Mouse (Mus musculus): ENCODE data around the gene Add2. TPM values are rescaled to one million over a fixed set of nuclear protein-coding genes. Genes with fewer than 3 reads are reported as not detected.
A peak's percentile ranks its signal among the peaks of the same experiment; 100 is the strongest.

The Add2 gene
- total RNA-seq, 2 experiments from 2014 or later, result 0.68 to 1.0 TPM

- intact Hi-C loops (cut with DNase I), result no loop called here
- no peak for DNase-seq
Measured at GRCm38 (mm10) chr6:86076525-86076924, 48.0 kb downstream of the Add2 start.

DNA sequence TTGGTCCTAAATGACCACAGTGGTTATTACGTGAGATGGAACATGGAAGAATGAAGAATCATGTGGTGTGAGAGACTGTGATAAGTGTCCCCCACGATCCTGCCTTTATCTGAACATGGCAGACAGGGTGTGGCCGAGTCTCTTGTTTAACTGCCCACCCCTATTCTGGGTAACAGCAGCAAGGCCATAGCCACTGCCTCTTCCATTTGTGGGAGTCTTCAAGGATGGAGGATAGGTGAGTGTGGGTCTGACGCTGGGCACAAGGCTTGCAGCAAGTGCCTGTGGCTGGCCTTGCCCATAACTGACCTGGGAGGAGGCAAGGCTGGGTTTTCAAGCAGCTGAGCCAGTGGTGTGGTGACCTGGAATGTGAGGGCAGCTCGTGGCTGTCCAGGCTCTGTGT lies 49.4 kb downstream of the Add2 start:
- intact Hi-C loops (cut with DNase I), result no loop called here
- no peak for DNase-seq

DNA sequence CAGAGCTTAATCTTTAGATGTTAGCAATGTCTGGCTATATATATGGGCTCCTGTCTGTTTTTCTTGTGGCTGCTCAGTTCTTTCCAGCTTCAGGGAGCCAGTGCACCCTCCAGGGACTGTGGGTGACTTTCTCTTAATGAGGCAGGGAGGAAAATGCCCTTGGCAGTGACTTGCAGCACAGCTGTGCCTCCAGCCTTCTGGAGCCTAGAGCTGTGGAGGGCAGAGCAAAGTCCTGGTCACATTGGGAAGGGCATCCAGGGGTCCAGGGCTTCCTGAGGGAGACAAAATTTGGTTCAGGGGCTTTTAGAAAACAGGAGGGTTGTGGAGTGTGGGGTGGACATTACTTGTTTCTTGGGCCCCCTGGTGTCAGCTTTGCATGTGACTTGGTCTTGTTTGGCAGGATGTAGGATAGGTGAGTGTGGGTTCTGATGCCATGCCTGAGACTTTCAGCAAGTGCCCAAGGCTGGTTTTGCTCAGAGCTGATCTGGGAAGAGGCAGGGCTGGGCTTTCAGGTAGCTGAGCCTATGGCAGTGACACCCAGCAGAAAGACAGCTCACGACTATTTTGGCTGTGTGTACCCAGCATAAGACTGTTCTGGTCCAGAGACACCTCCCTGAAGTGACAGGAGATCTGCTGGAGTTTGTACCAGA lies 50.0 kb downstream of the Add2 start:
- intact Hi-C loops (cut with DNase I), result no loop called here
- DNase-seq, result no peak

DNA sequence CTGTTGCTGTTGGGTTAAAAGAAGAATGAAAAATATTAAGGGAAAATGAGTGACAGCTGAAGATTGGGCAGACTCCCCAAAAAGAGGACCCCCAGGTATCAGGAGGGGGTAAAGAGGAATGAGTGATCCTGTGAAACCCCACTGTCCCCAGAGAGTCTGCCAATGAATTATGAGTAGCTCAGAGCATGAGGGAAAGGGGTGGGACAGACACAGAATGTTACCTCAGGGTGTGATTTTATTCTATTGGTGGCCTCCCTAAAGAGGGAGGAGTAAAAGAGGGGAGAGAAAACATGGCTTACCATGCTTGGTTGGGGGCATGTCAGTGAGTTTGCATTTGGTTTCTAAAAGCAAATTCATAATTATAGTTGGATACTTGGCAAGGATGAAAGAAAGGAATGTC lies 50.8 kb downstream of the Add2 start:
- DNase-seq, result no peak
- intact Hi-C loops (cut with DNase I), result no loop called here

GRCm38 (mm10) chr6:86085518-86085917 lies 57.0 kb downstream of the Add2 start:
- intact Hi-C loops (cut with DNase I), result loop anchor here (2.0 kb wide), 1 partner anchor 65 kb away; no protein-coding TSS in a partner anchor
- DNase-seq, result peak; percentile 35 to 62

- intact Hi-C loops (cut with DNase I), result no loop called here
- DNase-seq, result peak; percentile 46 to 55
Measured at GRCm38 (mm10) chr6:86086851-86087571, 58.5 kb downstream of the Add2 start.

GRCm38 (mm10) chr6:86087813-86088212 lies 59.3 kb downstream of the Add2 start:
- intact Hi-C loops (cut with DNase I), result no loop called here
- no peak for DNase-seq

GRCm38 (mm10) chr6:86094202-86094838 lies 65.8 kb downstream of the Add2 start:
- intact Hi-C loops (cut with DNase I), result no loop called here
- no peak for DNase-seq

DNA sequence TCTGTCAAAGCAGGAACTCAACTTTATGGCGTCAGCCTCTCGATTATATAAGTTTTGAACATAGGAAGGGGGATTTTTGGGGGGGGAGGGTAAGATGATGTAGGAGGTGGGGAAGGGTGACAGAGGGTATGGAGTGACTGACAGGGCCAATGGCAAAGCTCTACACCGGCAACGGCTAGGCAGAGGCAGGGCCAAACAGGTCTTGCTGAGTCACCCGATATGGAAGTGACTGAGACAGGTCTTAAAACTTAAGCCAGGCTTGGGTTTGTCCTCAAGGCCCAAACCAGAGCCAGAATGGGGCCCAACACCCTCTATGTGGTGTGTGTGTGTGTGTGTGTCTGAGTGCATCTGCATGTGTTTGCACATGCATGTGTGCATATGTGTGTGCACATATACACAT lies 67.0 kb downstream of the Add2 start:
- no peak for DNase-seq
- intact Hi-C loops (cut with DNase I), result no loop called here

- DNase-seq, result no peak
- intact Hi-C loops (cut with DNase I), result no loop called here
Measured at GRCm38 (mm10) chr6:86096733-86097132, 68.3 kb downstream of the Add2 start.

DNA sequence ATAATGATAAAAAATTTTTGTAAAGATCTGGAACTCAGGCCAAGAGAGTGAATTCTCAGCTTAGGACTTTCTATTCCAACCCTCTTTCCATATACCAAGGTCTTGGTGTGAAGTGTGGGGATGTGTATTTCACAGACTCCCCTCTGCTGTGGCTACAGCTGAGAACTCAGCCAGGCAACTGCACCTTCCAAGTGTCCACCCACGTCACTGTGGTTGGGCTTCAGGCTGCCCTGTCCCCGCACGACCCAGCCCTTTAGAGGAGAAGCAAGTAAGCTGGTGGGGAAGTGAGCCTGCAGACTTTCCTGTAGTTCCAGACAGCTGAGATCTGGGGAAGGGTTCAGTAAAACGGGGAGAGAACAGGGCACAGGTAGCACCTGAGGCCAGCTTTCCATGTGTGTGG lies 68.7 kb downstream of the Add2 start:
- DNase-seq, result peak in 1 of 2 experiments; percentile 8
- intact Hi-C loops (cut with DNase I), result no loop called here

- intact Hi-C loops (cut with DNase I), result no loop called here
- no peak for DNase-seq
Measured at GRCm38 (mm10) chr6:86099003-86099402, 70.5 kb downstream of the Add2 start.

GRCm38 (mm10) chr6:86101451-86101850 lies 73.0 kb downstream of the Add2 start:
- no peak for DNase-seq
- intact Hi-C loops (cut with DNase I), result no loop called here

- intact Hi-C loops (cut with DNase I), result no loop called here
- no peak for DNase-seq
Measured at GRCm38 (mm10) chr6:86102874-86103273, 74.4 kb downstream of the Add2 start.

DNA sequence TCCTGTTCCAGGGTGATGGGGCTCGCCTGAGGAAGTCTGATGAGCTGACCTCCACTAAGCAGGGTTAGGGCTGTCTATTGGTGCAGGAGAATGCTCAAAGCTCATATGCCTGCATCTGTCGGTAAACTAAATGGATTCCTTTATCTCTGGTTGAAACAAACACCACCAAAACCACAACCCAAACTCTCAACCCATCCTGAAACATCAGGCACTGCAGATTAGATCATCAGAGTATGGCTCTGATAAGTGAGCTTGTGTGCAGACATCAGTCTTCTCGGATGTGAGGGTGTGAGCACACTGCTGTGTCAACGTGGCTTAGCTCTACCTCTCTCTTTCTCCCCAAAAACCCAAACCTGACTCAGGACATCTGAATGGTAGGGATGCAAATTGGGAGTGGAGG lies 75.1 kb downstream of the Add2 start:
- no peak for DNase-seq
- intact Hi-C loops (cut with DNase I), result no loop called here

GRCm38 (mm10) chr6:86104719-86105118 lies 76.2 kb downstream of the Add2 start:
- DNase-seq, result no peak
- intact Hi-C loops (cut with DNase I), result no loop called here

DNA sequence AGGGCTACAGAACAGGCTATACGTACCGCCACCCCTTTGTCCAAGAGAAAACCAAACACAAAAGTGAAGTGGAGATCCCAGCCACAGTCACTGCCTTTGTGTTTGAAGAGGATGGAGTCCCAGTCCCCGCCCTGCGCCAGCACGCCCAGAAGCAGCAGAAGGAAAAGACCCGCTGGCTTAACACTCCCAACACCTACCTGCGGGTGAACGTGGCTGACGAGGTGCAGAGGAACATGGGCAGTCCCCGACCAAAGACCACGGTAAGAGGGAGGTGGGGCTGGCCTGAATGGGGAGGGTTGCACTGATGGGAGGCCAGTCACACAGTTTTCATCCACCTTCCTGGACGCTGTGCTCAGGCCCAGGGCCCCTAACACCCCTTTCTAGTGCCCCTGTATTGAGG lies 77.6 kb downstream of the Add2 start:
- intact Hi-C loops (cut with DNase I), result no loop called here
- no peak for DNase-seq

DNA sequence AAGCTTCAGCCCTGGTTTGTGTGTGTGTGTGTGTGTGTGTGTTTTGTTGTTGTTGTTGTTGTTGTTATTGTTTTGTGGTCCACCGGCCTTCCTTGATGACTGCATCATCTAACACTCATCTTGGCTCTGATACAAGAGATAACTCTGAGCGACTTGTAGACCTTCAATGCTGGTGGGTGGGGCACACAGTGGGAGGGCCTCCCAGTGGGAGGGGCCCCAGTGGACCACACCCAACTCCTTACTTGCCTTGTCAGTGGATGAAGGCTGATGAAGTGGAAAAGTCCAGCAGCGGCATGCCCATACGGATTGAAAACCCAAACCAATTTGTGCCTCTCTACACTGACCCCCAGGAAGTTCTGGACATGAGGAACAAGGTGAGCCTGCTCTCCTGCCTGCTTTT lies 78.6 kb downstream of the Add2 start:
- no peak for DNase-seq
- intact Hi-C loops (cut with DNase I), result no loop called here

GRCm38 (mm10) chr6:86115843-86116242 lies 87.4 kb downstream of the Add2 start:
- intact Hi-C loops (cut with DNase I), result no loop called here
- DNase-seq, result no peak

DNA sequence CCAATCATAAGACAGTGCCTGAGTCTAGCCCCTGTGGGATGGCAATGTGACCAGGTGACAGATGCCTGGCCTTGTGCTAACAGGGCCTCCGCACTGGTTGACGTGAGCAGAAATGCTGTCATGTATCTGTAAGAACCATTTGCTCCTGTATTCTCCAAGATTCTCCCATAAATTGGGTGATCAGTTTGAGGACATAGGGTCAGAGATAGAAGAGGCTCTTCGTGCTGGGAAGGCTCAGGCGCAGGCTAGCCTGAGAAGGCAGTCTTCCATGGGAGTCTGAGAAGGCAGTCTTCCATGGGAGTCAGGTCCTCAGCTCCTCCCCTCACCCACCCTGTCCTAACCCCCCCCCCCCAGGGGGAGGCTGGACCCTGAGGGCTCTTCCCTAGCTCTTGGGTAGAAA lies 94.6 kb downstream of the Add2 start:
- no peak for DNase-seq

DNA sequence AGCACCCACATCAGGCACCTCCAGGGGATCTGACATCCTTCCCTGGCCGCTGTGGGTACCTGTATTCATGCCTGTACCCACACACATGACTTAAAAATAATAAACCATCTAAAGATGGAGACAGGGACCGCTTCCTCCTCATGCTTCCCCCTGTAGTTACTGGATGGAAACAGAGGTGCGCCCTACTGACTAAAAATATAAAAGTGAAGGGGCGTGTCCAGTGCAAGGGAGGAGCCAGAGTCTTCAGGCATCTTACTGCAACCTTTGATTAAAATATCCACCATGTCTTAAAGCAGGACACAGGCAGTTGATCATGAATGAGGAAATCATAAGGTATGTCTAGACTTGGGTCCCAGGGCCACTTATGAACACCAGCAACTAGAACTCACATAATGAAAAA lies 97.3 kb downstream of the Add2 start:
- no peak for DNase-seq
- intact Hi-C loops (cut with DNase I), result loop anchor here (5.0 kb wide), 1 partner anchor 277 kb away; the partner anchor contains the start of gene Tia1

More for the DNA sequence above, 94.6 kb downstream of the Add2 start:
- intact Hi-C loops (cut with DNase I), result no loop called here

All from heart, postnatal 14 days (tissue).